Mouse (Mus musculus) neural tube, embryonic 15.5 days (tissue): ENCODE measurements around the gene Tspan18. TPM values are rescaled to one million over a fixed set of nuclear protein-coding genes. Genes with fewer than 3 reads are reported as not detected.

ENCODE experiments used
- ATAC-seq: fragments of 200-750 bp; cut with Nextera tagmentation; 2 replicates; pipeline ENCODE4 v1.8.0; 2017; ENCODE audit warnings: mild to moderate bottlenecking, moderate TSS enrichment, moderate library complexity; ENCODE audit not compliant: low FRiP score
- H3K27ac ChIP-seq: fragments of 300-500 bp; sonication (generic); replicated peaks from 2 replicates; pipeline ENCODE4 v1.5.1; 2015; ENCODE audit warnings: mild to moderate bottlenecking, inconsistent platforms
- H3K27me3 ChIP-seq: fragments of 300-500 bp; sonication (generic); replicated peaks from 2 replicates; pipeline ENCODE4 v1.6.1; 2015; ENCODE audit warnings: inconsistent platforms
- H3K36me3 ChIP-seq: fragments of 300-500 bp; sonication (generic); 2 replicates; pipeline ENCODE4 v1.6.1; 2015; ENCODE audit warnings: inconsistent platforms
- H3K4me1 ChIP-seq: fragments of 300-500 bp; sonication (generic); 2 replicates; pipeline ENCODE4 v1.6.1; 2015; ENCODE audit warnings: inconsistent platforms
- H3K4me2 ChIP-seq: fragments of 300-500 bp; sonication (generic); 2 replicates; pipeline ENCODE4 v1.6.1; 2015; ENCODE audit warnings: inconsistent platforms, mild to moderate bottlenecking, moderate library complexity
- H3K4me3 ChIP-seq: fragments of 300-500 bp; sonication (generic); replicated peaks from 2 replicates; pipeline ENCODE4 v1.5.1; 2015; ENCODE audit warnings: mild to moderate bottlenecking, inconsistent platforms
- H3K9ac ChIP-seq: fragments of 300-500 bp; sonication (generic); replicated peaks from 2 replicates; pipeline ENCODE4 v1.6.1; 2015; ENCODE audit warnings: mild to moderate bottlenecking, inconsistent platforms
- H3K9me3 ChIP-seq: fragments of 300-500 bp; sonication (generic); replicated peaks from 2 replicates; pipeline ENCODE4 v1.6.1; 2016; ENCODE audit warnings: inconsistent platforms
- WGBS: fragments of 180-500 bp; shearing (Covaris S2); methylation state at CpG from one replicate; pipeline ENCODE4 v1.1.7; 2015; ENCODE audit warnings: mixed read lengths; 5-methylcytosine and 5-hydroxymethylcytosine counted together
- polyA plus RNA-seq: library from polyadenylated mRNA; unstranded; fragments of >200 nt; fragmentation: Nextera tagmentation; extraction: Ambion mirVana; gene quantifications from 2 replicates; pipeline ENCODE4 v1.2.1, GENCODE M21; 2015

Tspan18 gene
- polyA plus RNA-seq, 1 experiment from 2014 or later, result 22.0 TPM

DNA sequence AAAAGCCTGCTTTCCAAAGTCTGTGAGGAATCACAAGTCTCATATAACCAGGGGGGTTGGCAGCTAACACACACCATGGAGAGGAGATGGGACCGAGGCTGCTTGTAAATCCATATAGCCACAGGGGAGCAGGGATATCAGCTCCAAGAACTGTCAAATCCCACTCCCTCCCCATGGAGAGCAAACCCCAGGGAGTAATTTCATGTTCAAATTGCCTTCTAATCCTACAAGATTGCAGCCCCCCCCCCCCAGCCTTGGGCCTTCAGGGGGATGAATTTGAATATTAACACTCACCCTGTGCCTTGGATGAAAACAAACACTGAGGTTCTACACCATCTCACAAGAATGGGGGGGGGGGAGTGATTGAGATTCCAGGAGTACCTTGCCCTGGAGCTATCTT is 60.4 kb downstream of the Tspan18 start:
- 5% methylated on average over 1 of the region's 1 CpGs for WGBS
- H3K27me3 ChIP-seq, result no peaks in the 10 kb centered on the region
- H3K4me2 ChIP-seq, result no peak overlapping the region
- no peak overlapping the region for H3K9ac ChIP-seq
- H3K4me1 ChIP-seq, result peaks cover 67% of the 10 kb centered on the region
- no peak overlapping the region for H3K4me3 ChIP-seq
- H3K27ac ChIP-seq, result peak overlapping the region; percentile 37; the same call in 1 of the 2 replicates
- no peak for ATAC-seq
- H3K9me3 ChIP-seq, result no peaks in the 10 kb centered on the region
- no peaks in the 10 kb centered on the region for H3K36me3 ChIP-seq

DNA sequence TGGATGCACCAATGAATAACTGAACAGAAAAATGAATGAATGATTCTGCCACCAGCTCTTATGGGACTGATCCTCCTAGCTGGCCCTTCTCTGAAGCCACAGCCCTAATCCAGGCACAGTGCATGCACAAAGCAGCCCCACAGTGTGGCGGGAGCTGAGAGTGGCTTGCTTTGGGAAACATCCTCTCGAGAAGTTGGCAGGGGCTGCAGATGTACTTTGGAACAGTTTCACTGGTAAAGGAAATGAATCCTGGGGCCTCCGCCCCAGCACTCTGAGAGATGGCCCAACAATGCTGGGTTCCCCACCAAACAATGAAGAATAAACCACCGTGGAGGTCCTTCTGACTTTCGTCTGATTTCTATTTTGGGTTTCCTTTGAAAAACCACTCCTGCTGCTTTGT is 64.2 kb downstream of the Tspan18 start:
- H3K4me3 ChIP-seq, result no peak overlapping the region
- 51% methylated on average over 5 of the region's 5 CpGs for WGBS
- H3K36me3 ChIP-seq, result no peaks in the 10 kb centered on the region
- H3K4me2 ChIP-seq, result no peak overlapping the region
- no peaks in the 10 kb centered on the region for H3K9me3 ChIP-seq
- no peak overlapping the region; the same call in 1 of the 2 replicates for H3K27ac ChIP-seq
- no peaks in the 10 kb centered on the region for H3K27me3 ChIP-seq
- no peak overlapping the region for H3K9ac ChIP-seq
- H3K4me1 ChIP-seq, result peaks cover 76% of the 10 kb centered on the region
- no peak for ATAC-seq

DNA sequence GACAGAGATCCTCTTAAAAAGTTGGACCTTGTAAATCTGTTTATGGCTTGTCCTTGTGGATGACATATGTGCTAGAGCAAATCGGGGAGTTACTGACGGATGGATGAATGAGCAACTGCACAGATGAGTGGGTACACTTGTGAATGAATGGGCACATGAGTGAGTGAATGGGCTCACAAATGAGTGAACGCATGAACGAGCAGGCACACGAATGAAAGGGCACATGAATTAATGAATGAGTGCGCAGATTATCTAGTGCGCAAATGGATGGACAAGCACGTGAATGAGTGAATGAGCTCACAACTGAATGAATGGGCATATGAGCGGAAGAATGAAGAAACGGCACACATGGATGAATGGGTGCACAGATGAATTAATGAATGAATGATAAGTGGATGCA is 64.7 kb downstream of the Tspan18 start:
- H3K9me3 ChIP-seq, result no peaks in the 10 kb centered on the region
- no peaks in the 10 kb centered on the region for H3K36me3 ChIP-seq
- H3K4me1 ChIP-seq, result peaks cover 72% of the 10 kb centered on the region
- 66% methylated on average over 10 of the region's 10 CpGs for WGBS
- no peaks in the 10 kb centered on the region for H3K27me3 ChIP-seq
- no peak overlapping the region for H3K9ac ChIP-seq
- no peak for ATAC-seq
- H3K4me2 ChIP-seq, result no peak overlapping the region
- H3K4me3 ChIP-seq, result no peak overlapping the region
- no peak overlapping the region for H3K27ac ChIP-seq

DNA sequence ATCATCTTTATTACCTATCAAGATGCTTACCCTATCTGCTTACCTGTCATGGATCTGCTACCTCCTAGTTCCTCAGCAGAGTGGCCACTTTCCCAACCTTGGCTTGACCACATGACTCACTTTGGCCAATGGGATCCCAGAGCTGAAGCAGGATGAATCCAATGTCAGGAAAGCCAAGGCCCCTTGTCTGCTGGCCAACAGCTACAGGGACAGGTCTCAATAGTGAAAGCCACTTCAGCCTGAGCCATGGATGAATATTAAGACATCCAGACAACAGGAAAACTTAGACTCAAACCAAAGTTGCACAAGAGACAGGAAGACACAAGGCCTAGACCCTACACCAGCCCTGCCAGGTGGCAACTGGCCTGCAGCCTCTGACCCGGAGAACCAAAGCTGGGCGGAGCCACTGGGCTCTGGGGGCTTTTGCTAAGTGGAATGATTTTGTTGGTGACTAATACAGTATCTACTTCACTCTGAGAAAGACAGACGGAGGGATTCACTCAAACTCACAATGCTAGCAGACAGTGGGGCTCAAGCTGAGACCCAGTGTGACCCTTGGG is 65.5 kb downstream of the Tspan18 start:
- Histone ChIP-seq H3K36me3 (no peaks in the 10 kb centered on the region), H3K27me3 (no peaks in the 10 kb centered on the region), H3K4me1 (peaks cover 64% of the 10 kb centered on the region), H3K4me3 (no peak overlapping the region), H3K4me2 (no peak overlapping the region), H3K27ac (no peak overlapping the region), H3K9me3 (no peaks in the 10 kb centered on the region), H3K9ac (no peak overlapping the region)
- 89% methylated on average over 3 of the region's 3 CpGs for WGBS
- ATAC-seq, result no peak

DNA sequence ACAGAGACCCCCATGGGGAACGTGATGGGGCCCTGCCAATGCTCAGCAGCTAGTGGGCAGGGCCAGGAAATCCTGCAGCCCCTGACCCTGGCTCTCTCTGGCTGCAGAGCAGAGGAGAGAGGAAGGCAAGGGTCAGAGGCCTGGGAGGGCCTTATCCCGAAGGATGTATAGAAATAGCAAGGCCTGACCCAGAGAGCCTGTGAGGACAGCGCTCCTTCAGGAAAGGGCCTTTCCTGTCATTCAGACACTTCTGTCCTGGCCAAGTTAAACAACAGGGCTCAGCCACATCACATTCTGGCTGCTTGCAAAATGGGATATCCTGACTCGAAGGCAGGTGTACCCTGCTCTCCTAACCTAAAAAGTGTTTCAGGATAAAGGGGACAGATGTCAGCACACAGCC is 66.5 kb downstream of the Tspan18 start:
- ATAC-seq, result no peak
- H3K4me1 ChIP-seq, result peaks cover 63% of the 10 kb centered on the region
- H3K4me2 ChIP-seq, result no peak overlapping the region
- H3K4me3 ChIP-seq, result no peak overlapping the region
- H3K9ac ChIP-seq, result no peak overlapping the region
- H3K27ac ChIP-seq, result peak overlapping the region; percentile 60
- WGBS, result 67% methylated on average over 4 of the region's 4 CpGs
- no peaks in the 10 kb centered on the region for H3K9me3 ChIP-seq
- no peaks in the 10 kb centered on the region for H3K36me3 ChIP-seq
- no peaks in the 10 kb centered on the region for H3K27me3 ChIP-seq

DNA sequence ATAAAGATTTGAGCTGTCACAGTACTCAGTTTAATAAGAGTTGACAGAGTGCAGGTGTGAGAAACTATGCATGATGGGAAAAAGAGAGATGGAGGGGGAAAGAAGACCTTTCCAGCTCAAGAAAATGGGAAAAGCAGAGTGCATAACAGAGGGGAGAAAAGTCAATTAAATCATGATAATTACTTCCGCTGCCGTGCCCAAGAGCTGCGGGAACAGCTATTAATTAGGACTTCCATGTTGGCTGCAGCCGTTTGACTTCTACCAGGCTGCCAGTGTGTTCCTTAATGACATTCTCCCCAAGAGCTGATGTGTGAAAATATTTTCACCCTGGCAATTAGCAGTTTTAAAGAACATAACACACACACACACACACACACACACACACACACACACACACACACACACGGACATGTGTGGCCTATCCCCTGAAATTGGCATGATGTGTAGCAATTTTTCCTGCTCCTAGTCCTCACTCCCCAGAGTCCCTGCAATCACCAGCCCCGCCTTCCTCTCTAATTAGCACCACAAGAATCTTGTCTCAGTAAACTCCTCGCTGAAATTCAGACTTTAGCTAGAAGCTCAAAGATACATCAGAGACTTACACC is 67.6 kb downstream of the Tspan18 start:
- Histone ChIP-seq H3K9me3 (no peaks in the 10 kb centered on the region), H3K27me3 (no peaks in the 10 kb centered on the region), H3K4me1 (peaks cover 66% of the 10 kb centered on the region), H3K4me2 (no peak overlapping the region), H3K36me3 (no peaks in the 10 kb centered on the region), H3K27ac (peak overlapping the region; percentile 60), H3K9ac (no peak overlapping the region), H3K4me3 (no peak overlapping the region)
- WGBS, result 19% methylated on average over 7 of the region's 7 CpGs
- no peak; the same call in 1 of the 2 replicates for ATAC-seq

DNA sequence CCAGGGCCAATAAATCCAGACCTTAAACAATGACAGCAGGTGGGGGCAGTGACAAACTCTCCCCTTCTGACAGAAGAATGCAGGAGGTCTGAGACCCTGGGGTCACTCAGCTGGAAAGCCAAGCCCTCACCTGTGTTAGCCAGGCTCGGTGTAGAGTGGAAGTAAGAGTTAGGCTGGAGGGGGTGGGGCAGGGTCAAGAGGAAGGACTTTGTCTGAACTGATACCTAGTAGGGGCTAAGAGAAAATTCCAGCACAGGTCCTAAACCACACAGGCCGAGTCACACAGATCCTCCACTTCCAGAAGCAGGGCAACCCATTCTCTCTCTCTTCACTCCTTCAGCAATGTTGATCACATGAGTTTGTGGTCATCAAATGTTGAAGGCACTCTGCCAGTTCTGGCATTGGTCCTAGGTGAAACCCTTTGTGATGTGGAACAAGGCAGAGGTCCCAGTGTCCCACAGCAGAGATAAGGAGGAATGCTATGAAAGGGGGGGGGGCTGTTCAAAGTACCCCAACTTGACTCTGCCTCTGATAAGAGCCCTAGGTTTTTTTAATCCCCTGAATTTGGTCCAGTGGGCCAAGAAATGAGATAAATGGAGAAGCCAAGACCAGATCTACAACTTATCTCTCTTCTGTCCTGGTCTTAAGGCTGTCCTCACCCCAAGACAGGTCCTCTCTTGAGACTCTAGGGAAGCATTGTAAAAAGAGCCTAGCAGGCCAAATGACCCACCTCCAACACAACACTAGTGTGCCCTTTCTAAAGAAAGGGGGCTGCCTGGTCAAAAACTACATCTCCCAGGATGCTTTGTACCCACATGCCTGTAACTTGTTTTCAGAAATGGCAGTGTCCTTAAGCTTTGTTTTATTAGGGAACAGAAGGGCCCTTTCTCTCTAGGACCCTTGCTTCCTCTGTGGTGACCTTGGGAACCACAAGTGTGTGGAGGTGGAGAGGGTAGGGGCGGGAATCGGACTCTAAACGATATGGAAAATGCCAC is 71.7 kb downstream of the Tspan18 start:
- H3K36me3 ChIP-seq, result no peaks in the 10 kb centered on the region
- ATAC-seq, result no peak
- H3K27ac ChIP-seq, result peak overlapping the region; percentile 45; the same call in 1 of the 2 replicates
- no peaks in the 10 kb centered on the region for H3K9me3 ChIP-seq
- no peak overlapping the region for H3K4me3 ChIP-seq
- H3K4me2 ChIP-seq, result no peak overlapping the region
- peaks cover 71% of the 10 kb centered on the region for H3K4me1 ChIP-seq
- no peak overlapping the region for H3K9ac ChIP-seq
- H3K27me3 ChIP-seq, result no peaks in the 10 kb centered on the region
- 74% methylated on average over 5 of the region's 5 CpGs for WGBS

DNA sequence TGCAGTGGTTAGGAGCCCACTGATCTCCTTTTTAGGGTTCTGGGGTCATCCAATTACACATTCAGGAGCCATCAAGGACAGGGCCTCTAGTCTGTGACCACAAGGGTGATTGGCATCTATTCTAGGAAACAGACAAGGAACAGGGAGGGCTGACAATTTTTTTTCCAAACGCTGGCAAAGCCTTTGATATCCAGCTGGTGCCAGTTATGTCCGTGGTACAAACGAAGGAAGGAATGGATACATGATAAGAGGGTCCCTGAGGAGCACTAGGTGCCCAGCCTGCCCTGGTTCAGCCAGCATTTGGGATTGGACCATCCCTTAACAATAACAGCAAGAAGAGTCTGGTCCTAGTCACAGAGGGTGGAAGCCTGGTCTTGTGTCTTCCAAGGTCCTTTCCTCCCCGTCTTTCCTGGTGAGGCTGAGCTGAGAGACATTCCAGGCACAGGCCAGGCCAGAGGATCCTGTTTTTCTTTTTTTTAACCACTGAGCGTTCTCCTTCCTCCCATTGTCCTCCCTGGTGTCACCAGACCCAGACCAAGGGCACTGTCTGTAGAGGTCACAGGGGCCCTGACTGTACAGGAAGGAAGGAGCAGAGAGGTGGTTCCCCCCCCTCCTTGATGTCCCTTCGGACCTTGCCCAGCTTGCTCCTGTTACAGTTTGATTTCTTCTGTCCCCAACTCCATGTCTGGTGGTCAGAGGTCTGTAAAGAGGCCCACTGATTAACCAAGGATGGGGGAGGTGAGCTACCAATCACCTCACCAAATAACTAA is 72.6 kb downstream of the Tspan18 start:
- WGBS, result 50% methylated on average over 6 of the region's 6 CpGs
- no peak for ATAC-seq
- Histone ChIP-seq H3K36me3 (no peaks in the 10 kb centered on the region), H3K9me3 (no peaks in the 10 kb centered on the region), H3K4me1 (peaks cover 71% of the 10 kb centered on the region), H3K9ac (no peak overlapping the region), H3K4me2 (no peak overlapping the region), H3K27me3 (no peaks in the 10 kb centered on the region), H3K27ac (0 out of 2 replicates have a peak overlapping the region, but pooled peaks have one; percentile 18), H3K4me3 (no peak overlapping the region)

DNA sequence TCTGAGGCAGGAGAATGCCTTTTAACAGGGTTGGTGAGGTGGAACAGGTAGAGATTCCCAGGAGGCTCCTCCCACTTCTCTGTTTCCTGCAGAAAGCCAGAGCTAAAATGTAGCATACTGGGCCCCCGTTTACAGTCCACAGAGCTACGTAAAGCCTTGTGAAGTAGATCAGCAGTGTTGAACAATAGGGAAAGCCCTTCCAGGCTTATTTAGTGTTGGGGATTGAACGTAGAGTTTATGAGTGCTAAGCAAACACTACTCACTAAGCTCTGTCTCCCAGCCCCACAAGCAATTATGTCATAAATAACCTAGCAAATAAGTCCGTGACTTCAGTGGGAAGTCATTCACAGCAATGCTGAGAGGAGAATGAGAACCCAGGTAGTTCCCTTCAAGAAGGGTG is 76.7 kb downstream of the Tspan18 start:
- Histone ChIP-seq H3K27me3 (no peaks in the 10 kb centered on the region), H3K27ac (peak overlapping the region; percentile 69), H3K4me2 (no peak overlapping the region), H3K4me1 (peaks cover 65% of the 10 kb centered on the region), H3K9ac (no peak overlapping the region), H3K36me3 (no peaks in the 10 kb centered on the region), H3K4me3 (no peak overlapping the region), H3K9me3 (no peaks in the 10 kb centered on the region)
- 0 out of 2 replicates have a peak, but pooled peaks have one; percentile 25 for ATAC-seq
- WGBS, result 14% methylated on average over 4 of the region's 4 CpGs

DNA sequence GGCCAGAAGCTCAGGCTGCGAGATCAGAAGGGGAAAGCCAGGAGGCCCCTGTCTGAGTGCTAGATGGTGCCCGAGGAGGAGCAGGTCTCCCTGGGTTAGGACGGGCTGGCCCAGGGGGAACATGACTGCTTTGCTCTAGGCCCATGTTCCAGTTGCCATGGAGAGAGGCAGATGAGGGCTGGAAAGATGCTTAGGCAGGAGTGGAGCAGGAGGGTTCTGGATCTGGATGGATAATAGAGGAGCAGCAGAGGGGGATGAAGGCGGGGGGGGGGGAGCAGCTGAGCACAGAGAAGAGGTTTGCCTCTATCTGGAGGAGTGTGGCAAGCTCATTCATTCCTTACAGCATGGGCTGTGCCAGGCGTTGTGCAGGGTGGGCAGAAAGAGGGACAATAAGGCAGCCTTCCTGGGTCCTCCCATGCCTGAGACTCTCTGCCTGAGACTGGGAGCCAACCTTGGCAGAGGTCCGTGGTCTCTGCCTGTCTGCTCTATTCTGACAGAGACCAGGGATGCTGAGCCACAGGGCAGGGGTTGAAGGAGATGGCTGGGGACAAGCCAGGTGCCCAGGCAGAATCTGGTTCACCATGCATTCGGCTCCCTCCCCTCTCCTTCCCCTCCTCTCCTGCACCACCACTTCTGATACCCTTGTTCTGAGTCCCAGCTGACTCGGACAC is 77.4 kb downstream of the Tspan18 start:
- Histone ChIP-seq H3K36me3 (no peaks in the 10 kb centered on the region), H3K4me1 (peaks cover 64% of the 10 kb centered on the region)

DNA sequence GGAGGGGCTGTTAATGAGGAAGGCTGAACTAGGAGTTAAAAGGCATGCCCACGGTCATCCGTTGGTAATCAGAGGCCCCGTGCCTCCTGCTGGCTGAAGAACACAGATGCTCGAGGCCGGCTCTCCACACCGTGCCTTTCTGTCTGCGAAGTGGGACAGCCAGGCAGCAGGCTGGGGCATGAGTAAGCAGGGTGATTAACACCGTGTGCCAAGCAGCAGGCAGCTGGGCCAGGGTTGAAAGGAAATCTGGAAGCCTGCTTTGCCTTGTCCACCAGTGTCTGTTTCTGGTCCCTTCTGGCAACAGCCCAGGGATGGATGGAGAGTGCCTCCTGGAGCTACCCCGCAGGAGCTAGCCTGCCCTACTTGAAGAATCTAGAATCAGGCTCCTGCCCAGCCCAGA is 81.9 kb downstream of the Tspan18 start:
- H3K27me3 ChIP-seq, result no peaks in the 10 kb centered on the region
- peaks cover 67% of the 10 kb centered on the region for H3K4me1 ChIP-seq
- no peaks in the 10 kb centered on the region for H3K36me3 ChIP-seq
- no peak for ATAC-seq
- H3K9ac ChIP-seq, result no peak overlapping the region
- no peak overlapping the region for H3K4me2 ChIP-seq
- 13% methylated on average over 9 of the region's 9 CpGs for WGBS
- H3K4me3 ChIP-seq, result no peak overlapping the region
- H3K9me3 ChIP-seq, result no peaks in the 10 kb centered on the region
- H3K27ac ChIP-seq, result peak overlapping the region; percentile 33; the same call in 1 of the 2 replicates

More for the DNA sequence above, 77.4 kb downstream of the Tspan18 start:
- H3K9me3 ChIP-seq, result no peaks in the 10 kb centered on the region
- H3K27me3 ChIP-seq, result no peaks in the 10 kb centered on the region
- WGBS, result 48% methylated on average over 8 of the region's 8 CpGs
- H3K27ac ChIP-seq, result peak overlapping the region; percentile 69
- peak; percentile 30; the same call in 1 of the 2 replicates for ATAC-seq
- no peak overlapping the region for H3K9ac ChIP-seq
- H3K4me2 ChIP-seq, result no peak overlapping the region
- no peak overlapping the region for H3K4me3 ChIP-seq
